Mouse (Mus musculus) left cerebral cortex, postnatal 25 days (tissue): Measurements from ENCODE around the gene Alyref2. TPM values are rescaled to one million over a fixed set of nuclear protein-coding genes. Genes with fewer than 3 reads are reported as not detected.
"Not testable (repeated sequence)": the region's sequence is repeated elsewhere in the genome, so short reads cannot be mapped to it uniquely, and the experiment has no call there.

Experiments
- DNase-seq, 2 experiments: peaks; one replicate each; pipeline ENCODE4 v3.0.0; 2022; ENCODE audit warnings: low spot score in 2 of 2, mixed read lengths in 1 of 2
- intact Hi-C: fragments of 180-260 bp; cut with DNase I; formaldehyde crosslinking; loops from one replicate; pipeline ENCODE4 v1.15.1; 2025
- total RNA-seq, 2 experiments: library from RNA; stranded (reverse); gene quantifications; 2 replicates each; pipeline ENCODE4 v1.2.3; 2021

Gene Alyref2
- total RNA-seq, result 1 to 10 TPM; 5.3 TPM

DNA sequence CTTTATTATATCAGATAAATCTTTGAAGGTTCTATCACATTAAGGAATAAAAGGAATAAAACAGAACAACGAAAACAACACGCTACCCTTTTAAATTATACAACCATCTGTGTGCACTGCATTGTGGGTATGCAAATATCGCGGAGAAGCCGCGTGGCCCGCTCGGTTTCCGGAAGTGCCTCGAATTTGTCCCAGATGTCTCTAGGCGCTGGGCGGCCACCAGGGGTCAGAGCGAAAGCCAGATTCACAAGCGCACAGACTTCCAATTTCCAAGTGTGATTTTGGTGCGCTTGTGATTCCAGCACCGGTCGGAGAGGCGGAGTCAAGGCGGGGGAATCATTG, at the start of gene Alyref2:
TSS of gene Alyref2 (plus strand) at position 229 of the 342 bp plus-strand sequence.
- intact Hi-C loops, result loop anchor here (5.0 kb wide), 1 partner anchor 64 kb away; no protein-coding TSS in a partner anchor
- DNase-seq, result peak; percentile 91 to 96

DNA sequence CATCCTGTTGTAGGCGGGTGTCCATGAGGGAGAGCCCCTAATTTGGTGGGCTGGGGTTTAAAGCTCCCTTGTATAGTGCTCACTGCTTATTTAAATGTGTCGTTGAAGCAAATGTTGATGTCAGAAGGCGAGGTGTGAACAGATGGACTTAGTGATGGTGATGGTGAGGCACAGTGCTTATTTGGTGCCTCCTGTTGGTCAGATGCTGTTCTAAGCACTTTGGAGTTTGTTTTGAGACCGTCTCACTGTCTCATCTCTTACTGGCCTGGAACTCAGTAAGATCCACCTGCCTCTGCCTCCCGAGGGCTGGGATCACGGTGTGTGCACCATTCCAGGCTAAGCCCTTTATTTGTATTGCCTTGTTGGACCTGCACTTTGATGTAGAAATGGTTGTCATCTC, 48.4 kb upstream of the Alyref2 start:
- DNase-seq, result no peak
- intact Hi-C loops, result no loop called here

DNA sequence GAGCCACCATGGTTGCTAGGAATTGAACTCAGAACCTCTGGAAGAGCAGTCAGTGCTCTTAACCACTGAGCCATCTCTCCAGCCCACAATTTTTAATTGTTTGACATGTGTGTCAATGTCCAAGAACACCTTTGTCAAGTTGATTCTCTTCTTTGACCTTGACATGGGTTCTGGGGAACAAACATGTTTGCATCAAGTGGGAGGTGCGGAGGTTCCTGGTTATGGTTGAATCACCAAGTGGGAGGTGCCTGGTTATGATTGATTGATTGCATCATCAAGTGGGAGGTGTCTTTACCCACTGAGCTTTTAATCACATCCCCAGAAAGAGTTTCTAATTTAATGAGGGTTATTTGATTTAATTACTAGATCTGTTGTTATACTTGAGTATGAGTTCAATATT, 45.7 kb upstream of the Alyref2 start:
- no peak for DNase-seq
- intact Hi-C loops, result no loop called here

DNA sequence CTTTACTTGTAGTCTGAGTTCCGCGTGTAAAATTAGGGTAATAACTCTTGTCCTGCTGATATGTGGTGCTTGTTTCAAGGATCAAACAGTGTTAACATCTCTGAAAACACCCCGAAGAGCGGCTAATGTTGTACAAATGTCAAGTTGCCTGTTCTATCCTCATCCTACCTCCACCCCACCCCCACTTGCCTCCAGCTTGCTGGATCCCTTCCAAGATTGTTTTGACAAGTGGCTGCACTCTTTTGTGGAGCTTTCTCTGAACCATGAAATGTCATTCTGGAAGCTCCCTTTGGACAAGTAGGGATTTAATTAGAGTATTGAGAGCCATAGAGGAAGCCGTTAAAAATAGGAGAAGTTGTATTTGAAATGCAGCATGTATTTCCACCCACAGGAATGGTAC, 43.5 kb upstream of the Alyref2 start:
- intact Hi-C loops, result no loop called here
- DNase-seq, result no peak

DNA sequence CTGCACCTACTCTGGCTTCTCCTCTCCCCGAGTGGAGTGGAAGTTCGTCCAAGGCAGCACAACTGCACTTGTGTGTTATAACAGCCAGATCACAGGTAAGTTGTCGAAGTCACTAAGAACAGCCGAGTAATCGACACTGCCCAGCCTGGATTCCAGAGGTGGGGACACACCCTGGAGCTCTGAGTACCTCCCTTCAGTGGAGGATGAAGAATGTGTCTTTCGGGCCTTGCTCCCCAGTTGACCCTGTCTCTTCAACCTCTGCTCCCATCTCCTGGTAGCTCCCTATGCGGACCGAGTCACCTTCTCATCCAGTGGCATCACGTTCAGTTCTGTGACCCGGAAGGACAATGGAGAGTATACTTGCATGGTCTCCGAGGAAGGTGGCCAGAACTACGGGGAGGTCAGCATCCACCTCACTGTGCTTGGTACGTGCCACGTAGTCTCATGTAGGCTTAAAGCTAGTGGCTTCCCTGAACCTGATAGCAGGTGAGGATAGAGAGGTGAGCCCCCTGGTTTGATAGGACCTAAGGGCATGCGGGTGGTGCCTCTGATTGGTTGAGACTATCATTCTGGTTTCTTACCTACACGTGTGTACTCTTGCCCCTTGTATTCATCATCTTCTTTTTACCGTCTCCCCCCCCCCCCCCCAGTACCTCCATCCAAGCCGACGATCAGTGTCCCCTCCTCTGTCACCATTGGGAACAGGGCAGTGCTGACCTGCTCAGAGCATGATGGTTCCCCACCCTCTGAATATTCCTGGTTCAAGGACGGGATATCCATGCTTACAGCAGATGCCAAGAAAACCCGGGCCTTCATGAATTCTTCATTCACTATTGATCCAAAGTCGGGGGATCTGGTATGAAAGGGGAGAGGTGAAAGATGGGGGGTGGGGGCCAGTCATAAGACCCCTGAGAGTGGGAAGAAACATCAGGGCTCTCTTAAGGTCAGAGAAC, 42.5 kb upstream of the Alyref2 start:
- no peak for DNase-seq
- intact Hi-C loops, result no loop called here

DNA sequence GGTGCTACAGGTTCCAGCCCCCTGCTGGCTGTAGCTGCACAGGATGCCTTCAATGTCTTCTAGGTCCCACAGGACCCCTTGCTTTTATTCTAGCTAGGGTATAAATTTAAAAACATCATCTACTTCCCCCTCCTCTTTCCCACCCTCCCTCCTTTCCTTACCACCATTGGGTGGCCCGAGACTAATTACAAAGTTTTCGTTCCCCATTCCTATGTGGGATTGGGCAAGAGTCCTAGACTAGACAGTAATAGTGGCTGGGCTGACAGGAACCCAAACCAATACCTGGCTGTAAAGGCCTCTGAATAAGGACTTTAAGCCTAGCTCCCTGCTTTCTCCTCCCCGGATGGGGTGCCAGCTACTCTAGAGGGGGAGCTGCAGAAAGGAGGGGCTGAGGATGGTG, 40.1 kb upstream of the Alyref2 start:
- no peak for DNase-seq
- intact Hi-C loops, result no loop called here

DNA sequence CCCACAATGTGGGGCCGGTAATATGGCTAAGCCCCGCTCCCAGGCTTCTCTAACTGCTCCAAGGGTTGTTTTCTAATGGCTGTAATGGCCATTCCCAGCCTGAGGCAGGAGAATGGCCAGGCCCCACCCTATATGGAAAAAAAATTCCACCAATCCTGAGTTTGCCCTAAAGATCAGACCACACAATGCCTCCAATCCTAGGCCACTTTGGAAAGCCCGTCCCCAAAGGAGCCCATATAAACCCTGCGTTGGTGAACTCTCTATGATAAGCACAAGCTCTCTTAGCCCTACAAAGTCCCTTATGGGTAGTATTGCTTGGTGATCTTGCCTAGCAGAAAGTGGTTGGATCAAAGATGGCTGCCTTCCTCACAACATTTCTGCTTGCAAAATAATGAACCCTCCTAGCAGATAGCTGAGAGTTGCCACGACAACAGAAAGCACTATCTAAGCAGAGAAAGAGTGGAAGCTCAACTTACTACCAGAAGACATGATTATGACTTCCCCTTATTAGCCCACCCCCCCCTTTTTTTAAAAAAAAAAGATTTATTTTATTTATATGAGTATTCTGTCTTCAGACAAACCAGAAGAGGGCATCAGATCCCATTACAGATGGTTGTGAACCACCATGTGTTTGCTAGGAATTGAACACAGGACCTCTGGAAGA, 37.4 kb upstream of the Alyref2 start:
- DNase-seq, result no peak
- intact Hi-C loops, result no loop called here

DNA sequence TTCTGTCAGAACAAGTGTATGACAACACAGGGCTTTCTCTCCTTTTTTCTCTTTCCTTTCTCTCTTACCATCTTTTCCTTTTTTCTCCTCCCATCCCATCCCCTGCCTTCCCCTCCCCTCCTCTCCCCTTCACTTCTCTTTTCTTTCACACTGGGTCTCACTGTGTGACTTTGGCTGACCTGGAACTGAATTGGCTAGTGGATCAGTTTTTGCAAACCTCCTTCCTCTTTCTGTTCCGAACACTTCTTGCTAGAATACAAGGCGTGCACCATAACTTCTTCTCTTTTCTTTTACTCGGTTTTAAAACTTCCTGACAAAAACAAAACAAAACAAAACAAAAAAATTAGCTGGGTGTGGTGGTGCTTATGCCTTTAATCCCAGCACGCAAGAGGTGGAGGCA, 36.7 kb upstream of the Alyref2 start:
- no peak for DNase-seq
- intact Hi-C loops, result no loop called here

DNA sequence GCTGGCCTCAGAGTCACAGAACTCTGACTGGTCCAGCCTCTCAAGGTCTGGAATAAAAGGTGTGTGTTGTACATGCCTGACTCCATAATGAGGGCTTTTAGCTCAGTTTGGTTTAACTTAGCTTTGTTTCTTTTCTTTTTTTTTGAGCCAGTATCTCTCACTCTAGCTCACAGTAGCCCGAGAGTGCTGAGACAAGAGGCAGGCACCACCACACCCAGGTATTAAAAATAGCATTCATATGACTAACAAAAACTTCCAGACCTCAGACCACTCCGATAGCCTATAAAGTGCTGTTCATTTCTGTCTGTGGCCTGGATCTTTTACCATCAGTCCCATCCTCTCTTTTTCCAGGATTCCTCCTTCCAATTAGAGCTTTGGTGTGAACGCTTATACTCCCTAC, 33.6 kb upstream of the Alyref2 start:
- intact Hi-C loops, result loop anchor here (1.0 kb wide), 1 partner anchor 97 kb away; no protein-coding TSS in a partner anchor

DNA sequence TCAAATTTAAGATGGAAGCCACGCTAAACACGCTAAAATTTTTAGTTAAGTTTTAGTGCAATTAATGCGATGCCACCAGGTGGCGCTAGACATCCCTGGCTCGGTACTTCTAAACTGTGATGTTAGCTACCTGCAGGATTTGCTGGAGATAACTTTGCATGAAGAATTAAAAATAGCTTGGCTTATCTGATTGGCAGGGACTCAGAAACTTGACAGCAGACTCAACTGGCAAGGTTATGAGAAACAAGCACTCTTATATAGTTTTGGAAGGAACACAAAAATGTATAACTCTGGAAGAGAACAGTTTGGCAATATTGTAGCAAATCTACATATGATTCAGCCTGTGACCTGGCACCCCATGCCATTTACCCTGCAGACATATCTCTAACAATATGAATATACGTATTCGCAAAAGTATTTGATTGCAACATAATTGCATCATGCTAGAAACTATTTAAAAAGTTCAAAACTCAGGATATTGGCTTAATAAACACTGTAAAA, 32.9 kb upstream of the Alyref2 start:
- DNase-seq, result peak; percentile 46 to 57
- intact Hi-C loops, result loop anchor here (1.0 kb wide), 1 partner anchor 96 kb away; no protein-coding TSS in a partner anchor

More for the DNA sequence above, 33.6 kb upstream of the Alyref2 start:
- no peak for DNase-seq

DNA sequence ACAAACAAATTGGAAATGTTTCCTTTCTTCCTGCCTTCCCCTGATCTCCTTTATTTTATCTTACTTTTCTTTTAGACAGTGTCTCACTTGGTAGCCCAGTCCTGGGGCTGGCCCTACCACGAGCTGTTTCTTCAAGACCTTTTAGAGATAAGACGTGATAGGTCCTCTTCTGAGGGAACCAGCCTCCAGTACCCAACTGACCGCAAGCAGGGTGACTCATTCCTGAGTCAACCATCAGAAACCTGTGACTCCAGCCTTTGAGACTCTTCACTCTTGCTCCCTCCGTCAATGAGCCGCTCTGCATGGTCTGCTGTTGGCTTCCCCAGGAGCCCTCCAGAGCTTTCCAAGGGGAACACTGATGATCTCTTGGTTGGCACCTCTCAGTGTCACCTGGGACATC, 32.4 kb upstream of the Alyref2 start:
- no peak for DNase-seq
- intact Hi-C loops, result loop anchor here (1.0 kb wide), 1 partner anchor 95 kb away; no protein-coding TSS in a partner anchor

DNA sequence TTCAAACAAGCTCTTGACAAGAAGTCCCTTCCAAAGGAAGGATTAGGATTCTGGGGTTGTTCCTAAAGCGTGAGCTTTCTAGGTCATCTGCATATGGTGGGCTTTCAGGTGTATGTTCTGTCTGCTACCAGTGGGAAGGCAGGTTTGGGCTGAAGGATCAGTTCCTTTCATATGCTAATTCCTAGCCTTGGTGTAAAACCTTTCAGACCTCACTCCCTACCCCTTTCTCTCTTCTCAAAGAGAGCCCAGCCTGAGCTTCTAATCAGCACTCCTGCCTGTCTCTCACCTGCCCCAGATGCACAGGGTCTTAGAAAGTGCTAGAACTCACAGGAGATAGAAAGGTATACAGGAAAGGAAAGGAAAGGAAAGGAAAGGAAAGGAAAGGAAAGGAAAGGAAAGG, 31.8 kb upstream of the Alyref2 start:
- intact Hi-C loops, result no loop called here

DNA sequence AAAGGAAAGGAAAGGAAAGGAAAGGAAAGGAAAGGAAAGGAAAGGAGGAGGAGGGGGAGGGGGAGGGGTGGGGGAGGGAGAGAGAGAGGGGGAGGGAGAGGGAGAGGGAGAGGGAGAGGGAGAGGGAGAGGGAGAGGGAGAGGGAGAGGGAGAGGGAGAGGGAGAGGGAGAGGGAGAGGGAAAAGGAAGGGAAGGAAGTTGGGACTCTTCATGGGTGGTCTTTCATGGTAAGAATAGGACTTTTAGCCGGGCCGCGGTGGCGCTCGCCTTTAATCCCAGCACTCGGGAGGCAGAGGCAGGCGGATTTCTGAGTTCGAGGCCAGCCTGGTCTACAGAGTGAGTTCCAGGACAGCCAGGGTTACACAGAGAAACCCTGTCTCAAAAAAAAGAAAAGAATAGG, 31.3 kb upstream of the Alyref2 start:
- intact Hi-C loops, DNase-seq: not testable (repeated sequence)

More for the DNA sequence above, 31.8 kb upstream of the Alyref2 start:
- DNase-seq, result no peak

DNA sequence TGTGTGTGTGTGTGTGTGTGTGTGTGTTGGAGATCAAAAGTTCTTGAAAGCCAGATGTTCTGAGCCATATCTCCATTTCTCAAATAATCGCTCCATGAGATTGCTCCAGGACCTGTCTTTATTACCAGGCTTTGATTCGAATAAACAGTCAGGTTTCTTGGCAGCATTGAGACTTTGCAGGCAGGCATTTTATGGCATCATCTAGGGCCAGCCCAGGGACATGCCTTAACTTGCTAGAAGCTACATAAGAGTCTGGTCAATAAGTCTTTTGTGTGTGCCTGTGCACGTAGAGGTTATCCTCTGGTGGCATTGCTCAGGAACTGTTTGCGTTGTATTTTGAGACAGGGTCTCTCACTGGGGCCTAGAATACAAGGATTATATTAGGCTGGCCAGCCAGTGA, 29.8 kb upstream of the Alyref2 start:
- intact Hi-C loops, result no loop called here
- no peak for DNase-seq

DNA sequence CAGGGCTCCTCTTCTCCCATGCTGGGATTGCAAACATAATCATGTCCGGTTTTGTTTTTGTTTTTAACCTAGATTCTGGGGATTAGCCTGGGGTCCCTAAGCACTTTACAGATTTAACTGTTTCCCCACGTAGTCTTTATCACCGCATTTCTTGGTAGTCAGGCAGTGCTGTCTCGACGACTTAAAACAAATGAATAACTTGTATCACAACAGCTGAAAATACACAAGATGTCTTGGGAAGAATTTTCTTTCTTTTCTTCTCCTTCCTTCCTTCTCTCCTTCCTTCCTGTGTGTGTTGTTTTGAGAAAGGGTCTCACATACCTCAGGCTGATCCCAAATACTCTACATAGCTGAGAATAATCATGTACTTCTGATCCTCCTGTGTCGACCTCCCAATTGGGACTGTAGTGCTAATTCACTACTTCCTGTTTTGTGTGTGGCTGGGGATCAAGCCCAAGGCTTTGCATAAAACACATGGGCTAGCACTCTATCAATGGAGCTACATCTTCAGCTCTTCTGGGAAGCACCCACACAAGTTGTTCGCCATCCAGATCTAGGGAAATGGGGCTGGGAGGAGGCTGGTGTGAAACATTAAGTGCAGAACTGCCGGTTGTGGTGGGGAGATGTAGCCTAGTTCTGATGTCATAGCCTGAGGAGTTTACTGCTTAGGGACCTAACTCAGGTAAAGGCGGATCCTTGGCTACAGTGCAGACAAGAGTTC, 29.2 kb upstream of the Alyref2 start:
- peak in 1 of 2 experiments; percentile 63 for DNase-seq
- intact Hi-C loops, result no loop called here

DNA sequence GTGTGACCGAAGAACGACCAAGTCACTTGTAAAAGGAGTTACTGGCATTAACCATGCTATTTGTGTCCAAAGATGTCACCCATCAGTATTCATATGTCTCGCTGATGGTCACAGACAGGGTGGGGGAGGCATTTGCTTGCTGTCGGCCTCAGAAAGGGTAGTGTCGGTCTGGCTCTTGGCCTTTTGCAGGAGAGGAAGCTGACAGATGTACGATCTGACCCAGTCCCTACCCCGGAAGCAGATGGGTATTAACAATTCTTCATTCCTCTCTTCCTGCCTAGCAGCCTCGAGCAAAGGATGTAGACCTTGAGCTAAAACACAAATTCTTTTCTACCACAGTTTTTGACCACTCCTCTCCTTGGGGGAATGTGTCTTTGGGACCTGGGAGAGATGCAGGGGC, 26.2 kb upstream of the Alyref2 start:
- no peak for DNase-seq
- intact Hi-C loops, result loop anchor here (5.0 kb wide), 2 partner anchors 65 to 95 kb away; partner anchors contain the start of gene Usf1

DNA sequence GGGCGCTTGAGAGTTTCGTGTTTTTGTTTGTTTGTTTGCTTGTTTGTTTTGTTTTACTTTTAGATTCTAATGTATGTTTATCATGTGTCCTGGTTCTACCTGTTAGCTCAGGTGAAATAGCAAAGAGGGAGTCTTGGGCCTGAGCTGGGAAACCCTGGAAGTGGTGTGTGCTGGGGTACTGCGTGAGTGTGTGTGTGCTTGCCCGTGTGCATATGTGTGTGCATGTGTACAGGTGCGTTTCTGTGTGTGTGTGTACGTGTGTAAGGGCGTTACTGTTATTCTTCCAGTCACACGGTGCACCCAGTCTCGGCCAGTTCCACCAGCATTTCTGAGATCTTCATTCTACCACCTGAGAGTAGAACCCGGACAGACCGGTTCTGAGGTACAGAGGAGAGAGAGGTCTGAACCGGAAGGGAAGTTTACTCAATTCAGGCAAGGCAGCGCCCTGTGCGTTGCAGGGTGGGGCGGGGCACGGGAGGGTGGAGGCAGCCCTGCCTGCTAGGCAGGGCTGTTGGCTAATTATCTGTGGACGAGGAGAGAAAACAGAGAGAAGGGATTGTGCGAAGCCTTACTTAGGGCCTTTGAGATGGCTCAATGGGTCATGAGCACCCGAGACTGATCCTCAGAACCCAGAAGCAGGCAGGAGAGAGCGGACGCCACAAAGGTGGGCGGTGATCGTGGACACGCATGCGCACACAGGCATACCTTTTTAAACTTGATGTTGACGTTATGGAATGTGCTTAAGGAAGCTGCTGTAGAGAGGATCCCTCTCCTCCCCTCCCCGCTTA, 25.3 kb upstream of the Alyref2 start:
- intact Hi-C loops, result loop anchor here (5.0 kb wide), 2 partner anchors 66 to 96 kb away; partner anchors contain the start of gene Usf1
- DNase-seq, result peak in 1 of 2 experiments; percentile 11

DNA sequence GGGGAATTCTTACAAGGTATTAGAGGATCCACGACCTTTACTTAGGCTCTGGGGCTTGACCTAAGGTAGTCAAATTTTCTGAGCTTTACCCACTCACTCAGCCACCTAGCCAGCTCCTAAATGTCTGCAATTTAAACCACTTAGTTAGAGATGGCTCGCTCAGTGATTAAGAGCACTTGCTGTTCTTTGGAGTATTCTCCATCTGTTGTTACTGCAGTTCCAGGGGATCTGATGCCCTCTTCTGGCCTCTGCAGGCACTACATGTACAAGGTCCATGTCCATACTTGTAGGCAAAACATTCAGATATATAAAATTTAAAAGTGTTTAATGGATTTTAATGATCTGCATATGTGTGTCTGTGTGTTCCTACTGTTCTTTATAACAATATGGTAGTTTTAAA, 24.3 kb upstream of the Alyref2 start:
- DNase-seq, result peak; percentile 78 to 83
- intact Hi-C loops, result loop anchor here (1.0 to 5.0 kb wide), 3 partner anchors 67 to 118 kb away; partner anchors contain the start of gene Usf1

DNA sequence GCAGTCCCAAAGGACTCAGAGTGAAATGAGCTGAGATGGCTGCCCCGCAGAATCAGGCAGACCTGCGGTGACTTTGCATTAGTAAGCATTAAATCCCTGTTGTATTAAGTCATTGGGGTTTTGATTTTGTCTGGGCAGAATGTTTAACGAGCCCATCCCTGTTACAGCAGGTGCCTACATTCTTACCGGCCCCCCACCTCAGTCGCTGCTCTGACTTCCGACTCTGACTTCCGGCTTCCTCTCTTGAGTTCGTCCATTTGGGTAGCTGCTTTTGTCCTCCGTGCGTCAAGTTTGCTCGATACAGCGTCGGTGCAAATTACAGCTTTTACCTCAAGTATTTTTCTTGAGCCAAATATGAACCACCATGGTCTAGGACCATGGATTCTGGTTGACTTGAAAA, 9.0 kb upstream of the Alyref2 start:
- intact Hi-C loops, result no loop called here
- no peak for DNase-seq
